Mouse (Mus musculus) thymus, adult 18-20 months (tissue): ENCODE results near the gene Unc119b.
"Not testable (repeated sequence)": the region's sequence is repeated elsewhere in the genome, so short reads cannot be mapped to it uniquely, and the experiment has no call there.

Source experiments
- DNase-seq, 2 experiments: peaks; one replicate each; pipeline ENCODE4 v3.0.0; 2022; ENCODE audit warnings: mixed read lengths in 2 of 2

The Unc119b gene

DNA sequence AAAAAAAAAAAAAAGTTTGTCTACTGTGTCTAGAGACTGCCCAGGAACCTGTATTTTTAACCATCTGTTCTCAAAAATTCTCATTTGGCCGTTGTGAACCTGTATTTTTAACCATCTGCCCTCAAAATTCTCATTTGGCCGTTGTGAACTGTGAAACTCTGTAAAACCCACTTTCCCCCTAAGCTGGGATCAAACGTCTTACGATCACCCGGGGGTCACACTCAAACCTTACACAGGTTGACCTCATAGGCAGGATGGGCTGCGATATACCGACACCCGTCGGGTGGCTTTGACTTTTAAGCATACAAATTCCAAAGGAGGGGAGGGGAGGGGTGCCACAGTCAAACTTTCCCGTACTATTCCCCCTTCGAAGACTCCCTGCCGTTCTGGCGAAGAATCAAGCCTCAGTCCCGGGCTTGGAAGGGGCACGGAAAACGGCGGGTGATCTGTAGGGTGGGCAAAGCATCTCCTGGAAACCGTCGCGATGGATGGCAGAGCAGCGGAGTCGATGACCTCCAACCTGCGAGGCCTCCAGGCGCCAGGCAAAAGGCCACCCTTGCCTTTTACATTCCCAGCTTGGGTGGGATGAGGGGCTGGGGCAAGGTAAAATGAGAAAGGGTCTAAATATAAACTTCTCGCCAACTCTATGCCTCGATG is 22.3 kb upstream of the Unc119b start:
- peak in 1 of 2 experiments; percentile 42 for DNase-seq

DNA sequence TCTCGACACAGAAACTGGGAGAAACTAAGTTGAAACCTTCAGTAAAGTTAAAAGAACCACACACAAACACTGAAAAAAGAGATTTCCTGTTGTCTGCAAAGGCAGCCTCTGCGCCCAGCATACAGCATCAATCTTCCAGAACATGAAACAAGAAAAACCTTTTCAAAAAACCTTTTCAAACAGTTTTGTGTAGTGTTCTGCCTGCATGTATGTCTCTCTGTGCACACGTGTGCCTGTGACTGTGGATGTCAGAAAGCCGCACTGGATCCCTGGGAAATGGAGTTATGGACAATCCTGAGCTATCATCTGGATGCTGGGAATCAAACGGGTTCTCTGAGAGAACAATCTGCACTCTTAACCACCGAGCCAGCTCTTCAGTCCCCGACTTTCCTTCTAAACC is 21.6 kb upstream of the Unc119b start:
- DNase-seq = no peak

DNA sequence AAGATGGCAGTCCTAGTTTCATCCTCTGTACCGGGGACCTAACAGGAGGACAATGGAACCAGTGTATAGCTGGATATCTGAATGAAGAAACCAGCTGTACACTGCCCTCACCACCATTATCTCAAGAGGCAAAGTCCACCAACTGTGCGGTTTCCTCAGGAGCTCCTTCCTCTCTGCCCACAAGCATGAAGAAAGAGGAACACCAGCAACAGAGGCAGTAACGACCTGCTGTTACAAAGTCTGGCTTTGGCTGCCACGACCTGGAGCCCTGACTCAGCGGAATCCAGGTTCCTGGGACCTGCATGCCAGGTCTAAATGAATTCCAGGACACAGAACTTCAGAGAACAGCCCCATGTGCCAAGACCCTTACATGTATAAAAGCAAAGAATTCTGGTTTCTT is 21.1 kb upstream of the Unc119b start:
- peak in 1 of 2 experiments; percentile 42 for DNase-seq

DNA sequence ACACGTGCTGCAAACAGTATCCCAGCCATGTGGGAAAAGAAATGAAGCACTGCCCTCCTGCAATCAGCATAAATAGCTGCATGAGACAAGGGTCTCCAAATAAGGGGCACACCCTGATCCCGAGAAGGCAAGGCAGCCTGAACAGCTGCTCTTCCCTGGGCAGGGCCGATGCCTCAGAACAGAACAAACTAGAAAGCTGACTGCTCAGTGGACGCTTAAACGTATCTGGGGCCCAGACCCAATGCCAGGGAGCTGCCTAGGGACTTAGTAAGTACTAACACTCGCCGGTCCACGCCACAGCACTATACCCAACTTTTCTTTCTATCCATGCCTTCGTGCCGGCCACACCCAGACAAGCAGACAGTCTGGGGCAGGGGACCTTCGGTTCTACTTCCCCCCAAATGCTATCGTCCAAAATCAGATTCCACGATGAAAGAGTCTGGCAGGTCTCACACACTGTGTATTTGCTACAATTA is 20.4 kb upstream of the Unc119b start:
- no peak for DNase-seq

DNA sequence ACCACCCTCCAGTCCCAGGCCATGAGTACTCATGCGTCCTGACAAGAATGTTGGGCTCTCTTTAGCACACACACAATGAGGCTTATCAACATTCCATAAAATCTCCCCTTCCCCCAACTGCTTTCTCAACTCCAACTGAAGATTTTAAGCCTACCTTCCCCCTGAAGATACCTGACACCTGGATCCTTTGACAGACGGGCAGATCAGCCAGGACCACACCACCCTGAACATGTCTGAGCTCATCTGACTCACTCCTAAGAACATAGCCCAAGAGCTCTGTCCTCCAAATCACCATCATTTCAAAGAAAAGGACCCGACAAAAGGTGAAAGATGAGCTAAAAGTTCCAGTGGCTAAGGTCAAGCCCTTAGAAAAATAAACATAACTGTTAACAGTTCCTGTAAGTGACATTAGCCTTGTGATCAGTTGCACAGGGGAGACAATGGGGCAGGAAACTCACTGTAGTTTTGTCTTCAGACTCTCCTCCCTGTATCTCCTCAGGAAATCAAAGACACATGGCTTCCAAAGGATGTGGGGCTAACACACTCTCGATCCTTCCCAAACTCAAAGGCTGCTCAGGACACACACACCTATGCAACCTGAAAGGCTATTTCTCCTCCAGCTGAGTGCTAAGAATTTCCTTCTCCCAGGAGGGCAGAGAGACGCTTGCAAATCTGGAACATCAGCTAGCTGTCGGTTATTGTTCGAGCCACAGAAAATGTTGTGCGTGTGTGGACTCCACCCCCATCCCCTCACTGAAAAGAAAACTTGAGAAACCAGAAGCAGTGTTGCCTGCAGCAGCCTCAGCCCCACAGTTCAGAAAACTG is 17.6 kb upstream of the Unc119b start:
- no peak for DNase-seq

DNA sequence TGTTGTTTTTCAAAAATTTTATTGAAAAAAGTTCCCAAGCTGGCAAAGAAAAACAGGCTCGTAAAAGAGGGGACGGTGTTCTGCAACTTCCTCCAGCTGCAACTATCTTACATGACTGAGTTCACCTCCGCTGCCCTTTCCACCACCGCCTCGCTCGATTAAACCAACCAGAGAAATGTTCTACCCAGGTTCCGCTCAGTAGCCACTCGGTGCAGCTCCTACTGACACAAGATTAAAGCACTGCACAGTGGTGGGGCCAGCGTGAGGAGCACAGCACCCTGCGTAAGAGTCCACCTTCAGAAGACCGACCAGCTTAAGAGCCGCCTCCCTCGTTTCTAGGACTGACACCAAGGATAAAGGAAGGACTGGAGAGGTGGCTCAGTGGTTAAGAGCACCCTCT is 16.7 kb upstream of the Unc119b start:
- no peak for DNase-seq

DNA sequence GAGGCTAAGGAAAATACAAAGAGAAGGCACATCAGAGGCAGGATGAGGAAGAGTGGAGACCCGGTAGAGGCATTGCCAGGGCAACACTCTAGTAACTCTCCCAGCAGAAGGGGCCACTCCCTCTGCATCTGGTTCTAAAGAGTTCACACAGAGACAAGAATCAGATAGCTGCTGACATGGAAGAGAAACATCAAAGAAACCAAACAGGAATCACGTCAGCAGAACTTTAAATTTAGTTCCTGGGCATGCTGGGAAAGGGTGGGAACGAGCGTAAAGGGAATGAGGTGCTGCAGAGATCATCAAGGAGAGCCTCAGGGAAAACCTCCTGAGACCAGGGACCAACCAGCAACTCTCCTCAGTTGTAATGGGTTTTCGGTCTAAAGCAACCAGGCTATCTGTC is 16.2 kb upstream of the Unc119b start:
- DNase-seq = no peak

DNA sequence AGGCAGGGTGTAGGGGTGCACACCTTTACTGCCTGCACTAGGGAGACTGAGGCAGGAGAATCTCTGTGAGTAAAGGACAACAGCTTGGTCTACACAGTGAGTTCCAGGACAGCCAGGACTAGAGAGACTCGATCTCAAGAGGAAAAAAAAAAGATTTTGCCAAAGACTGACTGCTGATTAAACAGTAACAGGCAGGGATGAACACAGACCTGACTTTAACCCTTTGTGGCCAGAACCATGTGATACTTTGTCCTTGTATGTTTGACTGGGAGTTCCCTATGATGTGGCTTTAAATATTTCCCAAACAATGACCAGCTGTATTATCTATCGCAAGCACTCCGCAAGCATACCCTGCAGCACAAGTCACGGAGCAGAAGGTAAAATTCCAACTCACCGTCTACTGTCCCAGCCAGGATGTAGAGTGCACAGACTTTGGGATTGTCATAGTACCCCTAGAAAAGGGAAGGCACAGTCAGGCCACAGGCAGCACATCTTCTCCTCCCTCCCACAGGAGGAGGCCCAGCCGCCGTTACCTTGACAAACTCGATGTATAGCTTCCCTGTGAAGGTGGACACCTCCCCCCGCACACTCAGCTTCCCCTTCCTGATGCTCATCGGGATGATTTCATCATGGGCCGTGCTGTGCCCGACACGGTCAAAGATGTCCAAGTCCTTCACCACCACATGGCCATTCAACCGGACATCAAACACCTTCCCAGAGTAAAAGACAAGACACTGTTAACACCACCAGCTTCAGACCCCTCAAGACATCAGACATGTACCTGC is 15.1 kb upstream of the Unc119b start:
- DNase-seq = no peak

DNA sequence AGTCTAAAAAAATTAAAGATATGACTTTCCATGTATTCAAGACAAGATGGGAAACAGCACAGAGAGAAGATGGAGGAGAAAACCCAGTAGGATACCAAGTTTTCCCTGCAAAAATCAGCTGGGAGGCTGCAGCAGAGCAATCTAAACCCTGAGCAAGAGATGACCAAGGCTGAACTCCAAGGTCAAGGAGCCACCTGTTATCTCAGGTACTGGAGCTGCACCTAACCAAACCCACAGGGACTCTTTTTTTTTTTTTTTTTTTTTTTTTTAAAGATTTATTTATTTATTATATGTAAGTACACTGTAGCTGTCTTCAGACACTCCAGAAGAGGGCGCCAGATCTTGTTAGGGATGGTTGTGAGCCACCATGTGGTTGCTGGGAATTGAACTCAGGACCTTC is 14.1 kb upstream of the Unc119b start:
- not testable (repeated sequence) for DNase-seq

DNA sequence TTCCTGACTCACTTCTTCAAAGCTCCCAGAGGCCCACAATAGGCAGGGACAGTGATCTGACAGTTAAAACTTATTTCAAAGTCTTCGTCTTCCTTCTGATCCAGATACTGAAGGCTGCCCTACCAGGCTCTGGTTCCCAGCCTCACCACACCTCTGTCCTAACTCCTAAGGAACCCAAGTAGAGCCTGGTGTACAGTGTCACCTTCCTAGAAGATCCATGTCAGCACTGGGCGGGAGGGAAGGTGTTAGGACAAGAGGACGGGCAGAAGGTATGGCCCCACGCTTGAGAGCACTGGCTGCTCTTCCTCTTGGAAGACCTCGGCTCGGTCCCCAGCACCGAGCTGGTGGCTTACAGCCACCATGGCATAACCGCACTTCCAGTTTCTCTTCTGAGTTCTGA is 13.6 kb upstream of the Unc119b start:
- DNase-seq = no peak

DNA sequence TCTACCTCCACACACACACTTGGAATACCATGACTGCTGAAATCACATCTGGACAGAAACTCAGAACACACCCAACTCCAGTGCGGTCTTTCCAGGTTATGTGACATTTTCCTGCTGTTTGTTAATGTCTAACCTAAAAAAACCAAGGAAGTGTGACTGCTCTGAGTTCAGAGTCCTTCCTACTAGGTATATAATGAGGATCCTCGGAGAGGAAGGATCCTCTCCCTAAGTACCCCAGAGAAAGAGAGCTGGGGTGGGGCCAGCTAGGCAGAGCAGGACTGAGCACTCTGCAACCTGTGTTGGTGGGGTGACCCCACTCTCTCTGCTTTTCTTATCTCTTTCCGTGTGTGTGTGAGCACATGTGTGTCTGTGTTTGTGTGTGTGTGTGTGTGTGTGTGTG is 12.6 kb upstream of the Unc119b start:
- no peak for DNase-seq

DNA sequence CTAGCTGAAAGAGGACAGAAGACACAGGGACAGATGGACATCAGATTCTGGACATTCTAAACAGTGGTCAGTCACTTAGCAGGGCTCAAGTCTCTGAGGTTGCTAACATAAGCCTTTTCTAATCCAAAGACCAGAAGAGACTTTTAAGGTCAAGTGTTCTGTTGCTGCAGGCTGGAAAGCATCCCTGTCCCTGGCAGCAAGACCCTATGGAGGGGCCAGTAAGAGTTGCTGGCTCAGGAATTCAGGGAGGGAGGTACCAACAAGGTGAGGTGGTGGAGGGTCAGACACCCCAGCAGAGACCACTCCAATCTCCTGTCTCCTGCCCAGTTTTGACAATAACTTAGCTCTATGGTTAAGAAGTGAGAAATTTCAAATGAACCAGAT is 12.0 kb upstream of the Unc119b start:
- no peak for DNase-seq

DNA sequence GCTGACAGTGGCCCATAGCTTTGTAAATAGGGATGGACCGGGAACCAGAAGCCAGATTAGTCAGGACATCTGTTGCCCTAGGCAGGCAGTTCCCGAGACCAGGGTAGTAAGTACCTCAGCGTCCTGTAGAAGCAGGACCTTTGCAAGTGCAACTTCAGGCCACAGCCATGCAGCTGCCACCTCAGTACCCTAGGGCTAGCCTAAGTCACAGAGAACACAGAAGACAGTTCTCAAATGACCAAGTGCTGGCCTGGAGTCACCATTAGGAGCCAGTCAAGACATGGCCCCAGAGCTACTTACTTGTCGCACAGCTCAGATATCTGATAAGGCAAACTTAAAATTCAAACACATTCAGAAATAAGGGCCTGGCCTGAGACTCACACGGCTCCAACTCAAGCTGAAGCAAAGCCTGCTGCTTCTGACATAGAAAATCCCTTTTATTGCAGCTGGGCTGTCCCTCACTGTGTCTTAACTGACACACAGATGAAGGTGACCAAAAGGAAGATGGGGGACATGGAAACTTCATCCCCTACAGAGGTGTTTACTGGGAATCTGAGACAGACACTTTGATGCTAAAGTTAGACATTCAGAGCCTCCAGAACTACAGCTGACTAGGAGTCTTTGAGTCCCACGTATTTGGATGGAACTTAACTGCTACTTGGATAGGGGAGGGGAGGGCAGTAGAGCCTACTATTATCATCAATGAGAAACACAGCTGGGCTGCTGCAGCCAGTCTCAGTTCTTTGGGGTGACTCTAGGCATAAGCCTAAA is 11.4 kb upstream of the Unc119b start:
- no peak for DNase-seq

DNA sequence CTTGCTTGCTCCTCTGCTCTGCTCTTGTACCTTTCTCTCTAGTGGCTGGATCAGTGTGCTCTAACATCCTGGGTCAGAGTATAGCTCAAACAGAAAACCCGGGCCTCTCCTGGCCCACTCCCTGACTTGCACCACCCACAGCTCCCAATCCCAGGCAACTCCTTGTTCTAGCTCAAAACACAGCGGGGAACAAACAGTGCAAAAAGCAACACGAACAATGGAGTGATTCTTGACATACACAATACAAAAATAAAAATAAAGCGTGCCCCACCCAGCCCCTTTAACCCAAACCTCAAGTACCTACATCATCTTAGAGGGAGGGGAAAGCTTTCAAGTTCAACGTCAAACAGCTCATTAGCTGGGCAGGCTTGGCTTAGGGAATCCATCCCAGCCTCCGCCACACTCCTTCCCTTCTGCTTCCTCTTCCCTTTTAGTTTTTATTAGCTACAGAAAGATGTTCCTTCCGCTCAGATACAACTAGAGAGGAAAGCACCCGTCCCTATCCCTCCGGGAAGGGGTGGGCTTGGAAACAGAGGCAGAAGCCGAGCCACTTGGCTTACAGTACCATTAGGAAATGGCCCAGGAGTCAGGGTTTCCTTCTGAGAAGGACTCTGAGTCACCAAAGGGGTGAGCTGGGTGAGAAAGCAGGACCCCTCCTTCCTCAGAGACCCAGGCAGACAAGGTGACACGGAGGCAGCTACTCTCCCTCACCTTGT is 10.6 kb upstream of the Unc119b start:
- DNase-seq = no peak

DNA sequence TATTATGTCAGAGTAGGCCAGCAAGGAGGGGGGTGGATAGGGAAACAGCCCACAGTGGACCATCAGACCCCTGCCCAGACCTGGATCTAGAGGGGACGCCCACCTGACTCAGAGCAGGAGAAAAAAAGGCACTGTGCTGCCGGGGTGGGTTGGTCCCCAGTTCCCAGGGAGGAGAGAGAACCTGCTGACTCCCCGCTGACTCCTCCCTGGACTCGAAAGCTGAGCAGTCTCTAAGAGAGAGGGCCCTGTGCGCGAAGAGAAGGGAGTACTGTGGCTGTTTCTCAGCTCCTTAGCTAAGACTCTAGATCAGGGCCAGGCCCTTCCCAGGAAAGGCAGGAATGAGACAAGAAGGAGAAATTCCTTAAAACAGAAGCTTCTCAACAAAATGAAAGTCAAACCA is 9.7 kb upstream of the Unc119b start:
- no peak for DNase-seq

DNA sequence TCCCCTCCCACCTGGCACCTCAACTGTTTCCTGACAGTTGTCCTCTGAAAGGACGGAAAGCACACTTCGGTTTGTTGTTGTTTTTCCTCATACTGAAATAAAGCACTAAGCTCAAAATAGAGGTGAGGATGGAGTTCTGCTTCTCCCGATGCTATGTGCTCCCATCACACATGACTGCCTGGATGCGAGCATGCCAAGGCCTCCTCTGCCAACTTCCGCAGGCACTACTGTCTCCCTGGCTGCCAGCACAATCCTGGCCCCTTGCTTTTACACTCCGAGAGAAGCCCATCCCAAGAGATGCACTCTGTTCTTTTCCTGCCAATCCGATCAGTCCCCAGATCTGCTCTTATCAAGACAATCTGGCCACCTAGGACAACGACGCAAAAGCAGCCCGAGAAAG is 8.8 kb upstream of the Unc119b start:
- no peak for DNase-seq

DNA sequence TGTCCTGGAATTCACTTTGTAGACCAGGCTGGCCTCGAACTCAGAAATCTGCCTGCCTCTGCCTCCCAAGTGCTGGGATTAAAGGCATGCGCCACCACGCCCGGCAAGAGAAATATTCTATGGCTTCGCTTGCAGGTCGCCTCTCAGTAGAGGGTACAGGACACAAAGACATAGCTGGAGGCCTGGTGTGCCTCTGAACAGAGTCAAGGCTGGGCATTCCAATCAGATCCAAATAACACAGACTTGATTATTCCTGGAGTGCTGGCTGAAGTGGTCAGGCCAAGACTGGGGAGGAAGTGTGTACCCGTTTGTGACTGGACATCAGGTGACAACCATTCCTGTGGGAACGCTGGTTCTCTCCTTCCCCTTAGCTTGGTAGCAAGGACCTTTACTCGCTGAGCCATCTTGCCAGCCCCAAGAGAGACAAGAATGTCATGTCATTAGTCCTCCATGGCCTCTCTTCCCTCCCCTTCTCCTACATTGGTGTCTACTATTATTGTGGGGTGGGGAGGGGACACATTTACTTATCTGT is 7.5 kb upstream of the Unc119b start:
- no peak for DNase-seq

DNA sequence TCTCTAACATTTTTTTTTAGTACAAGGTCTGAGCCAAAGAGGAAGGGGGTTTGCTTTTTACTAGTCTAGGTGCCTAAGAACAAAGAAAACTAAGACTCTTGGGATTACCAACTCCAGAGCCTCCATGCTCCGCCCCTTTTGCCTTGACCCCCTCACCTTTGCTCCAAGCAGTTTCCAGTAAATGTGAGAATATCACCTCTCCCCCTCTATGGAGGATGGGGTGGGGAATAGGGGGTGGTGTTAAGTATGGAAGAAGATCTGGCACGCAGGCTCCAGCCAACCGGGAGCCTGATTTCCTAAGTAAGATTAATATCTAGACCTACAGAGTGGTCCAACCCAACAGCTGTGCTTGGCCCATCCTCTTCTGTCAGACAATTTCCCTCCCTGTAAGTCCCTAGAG is 6.0 kb upstream of the Unc119b start:
- no peak for DNase-seq

DNA sequence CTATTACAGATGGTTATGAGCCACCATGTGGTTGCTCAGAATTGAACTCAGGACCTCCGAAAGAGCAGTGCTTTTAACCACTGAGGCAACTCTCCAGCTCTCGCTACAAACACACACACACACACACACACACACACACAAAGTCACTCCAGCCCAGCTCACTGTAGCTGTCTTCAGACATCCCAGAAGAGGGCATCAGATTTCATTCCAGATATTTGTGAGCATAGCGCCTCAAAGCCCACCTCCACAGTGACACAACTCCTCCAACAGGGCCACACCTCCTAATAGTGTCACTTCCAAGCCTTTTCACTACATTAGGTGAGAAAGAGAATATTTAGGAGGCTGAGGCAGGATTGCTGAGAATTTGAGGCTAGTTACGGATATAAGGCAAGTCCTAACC is 4.3 kb upstream of the Unc119b start:
- DNase-seq = no peak

DNA sequence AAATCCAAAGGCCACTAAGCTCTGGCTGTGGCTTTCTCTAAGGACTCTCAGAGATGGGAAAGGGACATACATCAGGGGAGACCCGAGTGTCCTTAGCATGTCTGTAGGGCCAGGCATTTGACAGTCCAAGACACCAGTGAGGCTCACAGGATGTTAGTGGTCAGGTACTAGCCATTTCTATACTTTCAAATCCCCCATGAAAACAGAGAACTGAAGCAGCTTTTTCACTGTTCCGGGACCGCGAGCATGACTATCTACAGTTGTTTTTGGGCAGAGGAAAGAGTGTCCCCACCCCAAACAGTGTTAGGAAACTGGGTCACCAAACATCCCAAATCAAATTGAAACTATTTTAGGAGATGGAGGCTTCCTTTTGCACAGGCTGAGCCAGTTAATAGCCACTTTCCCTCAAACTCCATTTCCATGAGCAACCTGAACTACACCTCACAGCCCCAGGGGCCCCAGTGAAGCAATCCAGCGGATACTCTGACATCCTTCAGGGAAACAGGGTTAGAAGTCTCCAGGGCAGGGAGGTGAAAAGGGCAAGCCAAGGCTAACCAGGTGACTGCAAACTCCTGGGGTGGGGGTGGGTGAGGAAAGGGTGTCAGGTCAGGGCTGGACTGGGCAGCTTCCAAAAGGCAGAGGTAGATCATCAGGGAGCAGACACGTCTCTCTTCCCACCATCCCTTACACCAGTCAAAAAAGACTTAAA is 1.3 kb downstream of the Unc119b start:
- no peak for DNase-seq

DNA sequence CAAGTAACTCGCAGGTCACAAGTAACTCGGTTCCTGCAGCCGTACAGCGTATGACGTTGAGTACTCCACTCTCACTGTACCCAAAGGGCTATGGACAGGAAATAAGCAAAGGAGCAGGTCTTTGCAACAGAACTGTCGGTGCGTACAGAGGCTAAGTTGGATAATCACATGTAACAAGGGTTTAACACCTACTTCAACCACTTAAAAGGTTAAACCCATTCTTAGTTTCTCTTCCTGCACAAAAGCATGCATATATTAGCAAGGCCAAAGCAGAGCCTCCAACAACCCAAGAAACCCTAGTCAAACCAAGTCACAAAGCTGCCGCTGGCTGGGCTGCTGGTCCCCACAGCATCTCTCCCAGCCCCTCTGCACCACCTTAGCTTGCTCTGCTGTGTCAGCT is 2.3 kb downstream of the Unc119b start:
- DNase-seq = no peak
